Mouse (Mus musculus) heart, embryonic 10.5 days (tissue): ENCODE measurements around the gene Kat2b. TPM values are rescaled to one million over a fixed set of nuclear protein-coding genes. Genes with fewer than 3 reads are reported as not detected.
"Not testable (repeated sequence)": the region's sequence is repeated elsewhere in the genome, so short reads cannot be mapped to it uniquely, and the experiment has no call there.

ENCODE experiments used
- DNase-seq: peaks from one replicate; pipeline ENCODE4 v3.0.0-alpha.2; 2017; ENCODE audit warnings: low spot score
- H3K27ac ChIP-seq: fragments of 300-500 bp; sonication (generic); 2 replicates; pipeline ENCODE4 v1.5.1; 2016; ENCODE audit warnings: mild to moderate bottlenecking
- H3K27me3 ChIP-seq: fragments of 300-500 bp; sonication (generic); 2 replicates; pipeline ENCODE4 v1.6.1; 2016; ENCODE audit warnings: mild to moderate bottlenecking; ENCODE audit not compliant: poor library complexity, insufficient read depth, severe bottlenecking
- H3K36me3 ChIP-seq: fragments of 300-500 bp; sonication (generic); 2 replicates; pipeline ENCODE4 v1.6.1; 2016; ENCODE audit warnings: mild to moderate bottlenecking, moderate library complexity
- H3K4me1 ChIP-seq: fragments of 300-500 bp; sonication (generic); 2 replicates; pipeline ENCODE4 v1.6.1; 2016; ENCODE audit warnings: mild to moderate bottlenecking
- H3K4me3 ChIP-seq: fragments of 300-500 bp; sonication (generic); 2 replicates; pipeline ENCODE4 v1.5.1; 2016; ENCODE audit warnings: mild to moderate bottlenecking, moderate library complexity
- H3K9me3 ChIP-seq: fragments of 300-500 bp; sonication (generic); 2 replicates; pipeline ENCODE4 v1.6.1; 2016; ENCODE audit warnings: mild to moderate bottlenecking, moderate library complexity
- WGBS: fragments of 180-500 bp; shearing (Covaris S2); methylation state at CpG from one replicate; pipeline ENCODE4 v1.1.7; 2016; 5-methylcytosine and 5-hydroxymethylcytosine counted together
- polyA plus RNA-seq: library from polyadenylated mRNA; unstranded; fragments of >200 nt; fragmentation: Nextera tagmentation; extraction: Ambion mirVana; gene quantifications from 2 replicates; pipeline ENCODE4 v1.2.1, GENCODE M21; 2016

Gene Kat2b
- polyA plus RNA-seq, 1 experiment from 2014 or later: 4.1 TPM

DNA sequence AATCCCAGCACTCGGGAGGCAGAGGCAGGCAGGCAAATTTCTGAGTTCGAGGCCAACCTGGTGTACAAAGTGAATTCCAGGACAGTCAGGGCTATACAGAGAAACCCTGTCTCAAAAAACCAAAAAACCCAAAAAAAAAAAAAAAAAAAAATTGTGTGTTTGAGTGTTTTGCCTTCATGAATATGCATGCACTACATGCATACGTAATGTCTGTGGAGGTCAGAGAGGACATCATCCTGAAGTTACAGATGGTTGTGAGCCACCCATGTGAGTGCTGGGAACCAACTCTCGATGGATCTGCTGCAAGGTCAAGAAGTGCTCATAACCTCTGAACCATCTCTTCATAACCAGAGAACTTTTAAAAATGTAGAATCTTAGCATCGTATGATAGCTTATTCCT is 25.2 kb downstream of the Kat2b start:
- Histone ChIP-seq H3K4me3 (no peak overlapping the region), H3K27me3 (no peaks in the 10 kb centered on the region), H3K27ac (no peak overlapping the region), H3K9me3 (no peaks in the 10 kb centered on the region), H3K36me3 (no peaks in the 10 kb centered on the region), H3K4me1 (peaks cover 28% of the 10 kb centered on the region)
- no peak for DNase-seq
- WGBS: 93% methylated on average over 5 of the region's 5 CpGs

DNA sequence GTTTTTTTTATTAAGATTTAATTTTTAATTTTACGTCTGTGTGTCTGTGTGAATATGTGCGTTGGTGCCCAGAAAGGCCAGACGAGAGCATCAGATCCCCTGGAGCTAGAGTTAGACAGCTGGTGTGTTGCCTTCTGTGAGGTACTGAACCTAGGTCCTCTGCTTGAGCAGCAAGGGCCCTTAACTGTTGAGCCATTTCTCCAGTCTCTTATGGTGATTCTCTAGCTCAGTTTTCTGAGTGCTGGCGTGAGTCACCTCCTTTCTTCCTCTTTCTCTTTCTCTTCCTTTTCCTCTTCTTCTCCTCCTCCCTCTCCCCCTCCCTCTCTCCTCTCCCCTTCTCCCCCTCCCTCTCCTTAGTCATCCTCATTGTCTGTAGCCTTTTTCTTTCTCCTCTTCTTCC is 27.9 kb downstream of the Kat2b start:
- WGBS: 74% methylated on average over 4 of the region's 4 CpGs
- no peak overlapping the region for H3K27ac ChIP-seq
- H3K4me1 ChIP-seq: peaks cover 18% of the 10 kb centered on the region

GRCm38 (mm10) chr17:53595527-53595926 is 28.9 kb downstream of the Kat2b start:
- Histone ChIP-seq H3K36me3 (no peaks in the 10 kb centered on the region), H3K27ac (peak overlapping the region; percentile 62; the same call in 1 of the 2 replicates), H3K4me1 (peaks cover 18% of the 10 kb centered on the region), H3K4me3 (no peak overlapping the region), H3K27me3 (no peaks in the 10 kb centered on the region), H3K9me3 (no peaks in the 10 kb centered on the region)
- 77% methylated on average over 8 of the region's 8 CpGs for WGBS
- DNase-seq: no peak

More for the DNA sequence above, 27.9 kb downstream of the Kat2b start:
- Histone ChIP-seq H3K27me3 (no peaks in the 10 kb centered on the region), H3K4me3 (no peak overlapping the region), H3K9me3 (no peaks in the 10 kb centered on the region), H3K36me3 (no peaks in the 10 kb centered on the region)
- no peak for DNase-seq

- DNase-seq: no peak
- Histone ChIP-seq H3K36me3 (no peaks in the 10 kb centered on the region), H3K4me1 (peaks cover 18% of the 10 kb centered on the region), H3K27me3 (no peaks in the 10 kb centered on the region), H3K4me3 (no peak overlapping the region), H3K27ac (peak overlapping the region; percentile 62), H3K9me3 (no peaks in the 10 kb centered on the region)
- 18% methylated on average over 3 of the region's 3 CpGs for WGBS
Measured at GRCm38 (mm10) chr17:53596314-53596882, 29.7 kb downstream of the Kat2b start.

DNA sequence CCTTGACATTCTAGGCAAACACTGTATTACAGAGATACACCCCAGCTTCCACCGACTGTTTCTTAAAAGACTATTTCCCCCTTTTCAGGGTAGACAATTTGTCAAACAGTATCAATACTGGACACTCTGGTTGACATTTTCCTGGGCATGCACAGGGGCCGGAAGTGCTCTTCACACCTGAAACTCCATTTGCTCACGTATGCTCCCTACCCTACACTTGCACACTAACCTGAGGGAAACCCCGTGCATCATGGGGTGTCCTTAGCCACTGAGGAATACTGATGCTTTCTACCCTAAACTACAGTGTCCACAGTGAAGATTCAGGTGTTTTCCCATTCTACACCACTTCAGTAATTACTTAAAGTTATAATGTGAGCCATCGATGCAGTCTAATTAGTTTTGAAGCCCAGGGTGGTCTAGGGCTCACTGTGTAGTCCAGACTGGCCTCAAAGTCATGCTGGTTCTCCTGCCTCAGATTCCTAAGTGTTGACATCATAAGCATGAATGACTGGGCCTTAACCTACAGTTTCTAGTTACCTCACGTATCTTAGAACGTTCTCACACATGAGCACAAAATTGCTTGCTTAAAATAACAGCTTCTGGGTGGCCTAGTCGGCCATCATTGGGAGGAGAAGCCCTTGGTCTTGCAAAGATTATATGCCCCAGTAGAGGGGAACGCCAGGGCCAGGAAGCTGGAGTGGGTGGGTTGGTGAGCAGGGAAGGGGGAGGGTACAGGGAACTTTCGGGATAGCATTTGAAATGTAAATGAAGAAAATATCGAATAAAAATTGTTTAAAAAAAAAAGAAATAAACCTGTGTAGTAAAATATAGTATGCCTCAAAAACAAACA is 30.5 kb downstream of the Kat2b start:
- no peak overlapping the region for H3K4me3 ChIP-seq
- no peak for DNase-seq

DNA sequence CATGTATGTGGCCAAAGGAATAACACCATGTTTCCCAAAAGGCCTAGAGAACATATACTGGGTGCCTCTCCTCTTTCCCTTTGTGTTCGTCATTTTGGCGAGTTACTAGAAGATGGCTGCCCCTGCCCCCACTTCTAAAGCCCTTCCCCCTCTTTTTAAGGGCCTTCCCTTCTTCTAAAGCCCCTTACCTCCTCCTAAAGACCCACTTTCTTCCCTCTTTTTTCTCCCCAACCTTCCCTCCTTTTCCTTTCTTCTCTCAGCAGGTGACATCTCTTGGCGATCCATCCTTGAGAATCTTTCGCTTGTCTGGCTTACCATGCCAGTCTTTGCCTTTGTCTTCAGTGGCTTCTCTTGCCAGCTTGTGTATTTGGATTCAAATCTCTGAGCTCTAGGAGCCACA is 31.9 kb downstream of the Kat2b start:
- DNase-seq: no peak
- Histone ChIP-seq H3K27me3 (no peaks in the 10 kb centered on the region), H3K27ac (no peak overlapping the region), H3K4me3 (no peak overlapping the region), H3K36me3 (no peaks in the 10 kb centered on the region), H3K9me3 (no peaks in the 10 kb centered on the region), H3K4me1 (peaks cover 18% of the 10 kb centered on the region)
- WGBS: 85% methylated on average over 4 of the region's 4 CpGs

More for the DNA sequence above, 30.5 kb downstream of the Kat2b start:
- H3K9me3 ChIP-seq: no peaks in the 10 kb centered on the region
- H3K4me1 ChIP-seq: peaks cover 18% of the 10 kb centered on the region
- H3K27ac ChIP-seq: no peak overlapping the region
- WGBS: 62% methylated on average over 11 of the region's 11 CpGs
- H3K27me3 ChIP-seq: no peaks in the 10 kb centered on the region
- H3K36me3 ChIP-seq: no peaks in the 10 kb centered on the region

DNA sequence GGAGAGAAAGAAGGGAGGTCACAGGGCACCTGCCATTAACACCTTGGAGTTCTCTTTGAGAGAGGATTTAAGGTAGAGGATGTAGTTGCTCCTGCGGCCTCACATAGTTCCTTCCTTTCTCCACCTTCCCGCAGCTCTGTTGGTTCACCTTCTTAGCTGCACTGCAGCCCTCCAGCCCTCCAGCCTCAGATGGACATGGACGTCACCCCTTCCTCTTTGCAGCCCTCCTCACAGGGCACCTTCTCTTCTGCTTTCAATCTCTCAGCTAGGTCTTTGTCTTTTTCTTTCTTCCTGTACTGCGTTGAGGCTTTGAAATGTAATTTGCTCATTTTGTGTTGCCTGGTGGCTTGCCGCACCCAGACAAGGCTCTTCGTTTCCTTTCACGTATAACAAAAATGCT is 36.6 kb downstream of the Kat2b start:
- no CpG with 5 or more reads among the region's 7 CpGs for WGBS
- not testable (repeated sequence) for H3K4me1 ChIP-seq, H3K27ac ChIP-seq, DNase-seq, H3K4me3 ChIP-seq, H3K9me3 ChIP-seq, H3K36me3 ChIP-seq, H3K27me3 ChIP-seq

DNA sequence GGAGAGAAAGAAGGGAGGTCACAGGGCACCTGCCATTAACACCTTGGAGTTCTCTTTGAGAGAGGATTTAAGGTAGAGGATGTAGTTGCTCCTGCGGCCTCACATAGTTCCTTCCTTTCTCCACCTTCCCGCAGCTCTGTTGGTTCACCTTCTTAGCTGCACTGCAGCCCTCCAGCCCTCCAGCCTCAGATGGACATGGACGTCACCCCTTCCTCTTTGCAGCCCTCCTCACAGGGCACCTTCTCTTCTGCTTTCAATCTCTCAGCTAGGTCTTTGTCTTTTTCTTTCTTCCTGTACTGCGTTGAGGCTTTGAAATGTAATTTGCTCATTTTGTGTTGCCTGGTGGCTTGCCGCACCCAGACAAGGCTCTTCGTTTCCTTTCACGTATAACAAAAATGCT is 39.4 kb downstream of the Kat2b start:
- DNase-seq, H3K9me3 ChIP-seq, H3K36me3 ChIP-seq, H3K4me1 ChIP-seq, H3K4me3 ChIP-seq, H3K27ac ChIP-seq, H3K27me3 ChIP-seq: not testable (repeated sequence)
- no CpG with 5 or more reads among the region's 7 CpGs for WGBS

- H3K36me3 ChIP-seq: peaks cover 14% of the 10 kb centered on the region; the same call in 1 of the 2 replicates
- not testable (repeated sequence) for H3K27me3 ChIP-seq, H3K27ac ChIP-seq, H3K9me3 ChIP-seq, H3K4me3 ChIP-seq, DNase-seq, H3K4me1 ChIP-seq
- no CpG with 5 or more reads among the region's 7 CpGs for WGBS
Measured at GRCm38 (mm10) chr17:53608924-53609323, 42.3 kb downstream of the Kat2b start.

DNA sequence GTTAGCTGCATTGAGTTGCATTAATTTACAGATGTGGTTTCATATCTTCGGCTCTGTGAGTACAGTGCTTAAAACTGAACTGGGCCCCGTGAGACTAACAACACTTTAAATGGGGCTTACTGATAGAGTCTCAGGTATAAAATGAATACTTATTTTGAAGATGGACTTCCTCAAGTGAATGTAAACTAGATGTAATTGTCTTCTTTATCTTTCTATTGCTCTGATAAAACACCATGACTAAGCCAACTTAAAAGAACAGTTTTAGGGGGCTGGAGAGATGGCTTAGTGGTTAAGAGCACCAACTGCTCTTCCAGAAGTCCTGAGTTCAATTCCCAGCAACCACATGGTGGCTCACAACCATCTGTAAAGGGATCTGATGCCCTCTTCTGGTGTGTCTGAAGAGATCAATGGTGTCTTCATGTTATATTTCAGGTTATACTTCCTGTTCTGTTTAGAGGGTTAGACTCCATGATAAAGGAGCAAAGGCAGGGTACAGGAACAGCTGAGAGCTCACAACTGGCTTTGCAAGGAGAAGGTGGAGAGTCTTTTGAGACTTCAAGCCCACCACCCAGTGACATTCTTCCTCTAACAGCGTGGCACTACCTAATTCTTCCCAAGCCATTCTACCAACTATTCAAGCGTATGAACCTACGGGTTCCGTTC is 50.8 kb downstream of the Kat2b start:
- H3K4me1 ChIP-seq: no peaks in the 10 kb centered on the region
- 93% methylated on average over 6 of the region's 6 CpGs for WGBS
- H3K9me3 ChIP-seq: no peaks in the 10 kb centered on the region
- no peak overlapping the region for H3K4me3 ChIP-seq
- H3K36me3 ChIP-seq: 0 out of 2 replicates have a peak, but pooled peaks cover 12% of the 10 kb centered on the region
- H3K27me3 ChIP-seq: no peaks in the 10 kb centered on the region
- DNase-seq: no peak
- H3K27ac ChIP-seq: no peak overlapping the region

DNA sequence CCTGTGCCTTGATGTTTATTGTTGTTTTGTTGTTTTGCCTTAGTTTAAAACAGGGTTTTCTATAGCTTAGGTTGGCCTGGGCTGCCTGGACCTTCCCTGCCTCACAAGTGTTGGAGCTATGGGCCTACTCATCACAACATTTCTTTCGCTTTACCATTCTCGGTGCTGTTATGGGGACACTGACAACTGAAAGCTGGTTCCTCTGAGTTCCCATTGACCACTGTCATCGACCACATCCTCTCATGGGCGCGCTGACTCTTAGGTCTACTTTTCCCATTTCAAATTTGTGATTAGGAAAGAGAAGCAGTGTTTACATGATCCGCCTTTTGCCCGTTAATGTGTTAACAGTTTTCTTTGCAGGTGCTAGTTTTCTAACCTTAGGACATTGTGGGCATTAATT is 51.7 kb downstream of the Kat2b start:
- H3K4me1 ChIP-seq: no peaks in the 10 kb centered on the region
- no peaks in the 10 kb centered on the region for H3K9me3 ChIP-seq
- H3K4me3 ChIP-seq: no peak overlapping the region
- no peak overlapping the region for H3K27ac ChIP-seq
- 0 out of 2 replicates have a peak, but pooled peaks cover 7% of the 10 kb centered on the region for H3K36me3 ChIP-seq
- no peak for DNase-seq
- no peaks in the 10 kb centered on the region for H3K27me3 ChIP-seq
- WGBS: 93% methylated on average over 7 of the region's 7 CpGs

DNA sequence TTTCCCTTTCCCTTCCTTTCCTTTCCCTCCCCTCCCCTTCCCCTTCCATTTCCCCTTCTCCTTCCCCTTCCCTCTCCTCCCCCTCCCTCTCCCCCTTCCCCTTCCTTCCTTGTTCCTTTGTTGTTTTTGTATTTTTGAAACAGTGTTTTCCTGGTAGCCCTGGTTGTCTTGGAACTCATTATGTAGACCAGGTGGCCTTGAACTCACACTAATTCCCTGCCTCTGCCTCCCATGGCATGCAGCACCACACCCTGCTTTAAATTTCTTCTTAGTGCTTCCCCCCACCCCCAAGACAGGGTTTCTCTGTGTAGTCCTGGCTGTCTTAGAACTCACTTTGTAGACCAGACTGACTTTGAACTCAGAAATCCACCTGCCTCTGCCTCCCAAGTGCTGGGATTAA is 52.7 kb downstream of the Kat2b start:
- Histone ChIP-seq H3K9me3 (no peaks in the 10 kb centered on the region), H3K4me3 (no peak overlapping the region), H3K27me3 (no peaks in the 10 kb centered on the region), H3K36me3 (0 out of 2 replicates have a peak, but pooled peaks cover 5% of the 10 kb centered on the region), H3K4me1 (no peaks in the 10 kb centered on the region), H3K27ac (no peak overlapping the region)
- DNase-seq: no peak

DNA sequence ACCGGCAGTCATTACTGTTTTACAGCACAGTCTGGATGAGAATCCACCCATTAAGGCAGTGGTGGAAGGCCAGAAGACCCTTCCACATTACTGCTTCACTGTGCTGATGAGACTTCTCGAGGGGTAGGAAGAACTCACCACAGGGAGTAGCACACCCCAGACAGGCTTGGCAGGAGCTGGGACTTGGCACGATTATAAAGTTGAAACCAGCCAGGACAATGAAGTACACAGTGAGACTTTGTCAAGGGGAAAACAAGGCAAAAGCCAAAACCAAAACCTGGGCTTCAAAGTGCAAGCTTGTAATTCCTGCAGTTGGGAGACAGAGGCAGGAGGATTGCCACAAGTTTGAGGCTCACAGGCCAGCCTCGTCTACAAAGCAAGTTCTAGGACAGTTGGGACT is 54.0 kb downstream of the Kat2b start:
- no peaks in the 10 kb centered on the region for H3K4me1 ChIP-seq
- no peak for DNase-seq
- H3K4me3 ChIP-seq: no peak overlapping the region
- peaks cover 8% of the 10 kb centered on the region; the same call in 1 of the 2 replicates for H3K36me3 ChIP-seq
- WGBS: 82% methylated on average over 4 of the region's 4 CpGs
- no peaks in the 10 kb centered on the region for H3K27me3 ChIP-seq
- no peaks in the 10 kb centered on the region for H3K9me3 ChIP-seq
- no peak overlapping the region for H3K27ac ChIP-seq
